Mouse (Mus musculus) Patski (cell line): Measurements from ENCODE around the gene Trf. TPM values are rescaled to one million over a fixed set of nuclear protein-coding genes. Genes with fewer than 3 reads are reported as not detected.
"Not testable (repeated sequence)": the region's sequence is repeated elsewhere in the genome, so short reads cannot be mapped to it uniquely, and the experiment has no call there.

Experiments
- ATAC-seq: fragments of 100-300 bp; one replicate; pipeline ENCODE4 v1.8.0; 2021
- CTCF ChIA-PET: fragments of 350-600 bp; sonication (Branson Sonifier 250); formaldehyde crosslinking; loops from one replicate; lab custom pipeline; 2022; ENCODE audit warnings: inconsistent platforms; lab: Charles Lee
- POLR2A ChIA-PET: fragments of 350-600 bp; sonication (Branson Sonifier 250); formaldehyde crosslinking; loops from one replicate; lab custom pipeline; 2022; ENCODE audit warnings: antibody characterized with exemption, inconsistent platforms; lab: Charles Lee
- DNase-seq: peaks from one replicate; pipeline ENCODE4 v3.0.0-alpha.2; 2011; ENCODE audit warnings: low read depth, low spot score
- H3K27me3 ChIP-seq: fragments of 371-371 bp; one replicate; pipeline ENCODE4 v1.5.1; 2021
- CTCF ChIP-seq: fragments of 100-300 bp; IDR thresholded peaks from one replicate; pipeline ENCODE4 v1.5.1; 2021
- in situ Hi-C: fragments of 300-500 bp; cut with MboI; formaldehyde crosslinking; loops from 3 replicates; pipeline ENCODE4 v1.11.1; 2018; ENCODE audit warnings: low pct_unique_long_range_greater_than_20kb, mixed read lengths
- polyA plus RNA-seq: library from polyadenylated mRNA; unstranded; gene quantifications from one replicate; pipeline ENCODE4 v1.2.3, GENCODE M21; 2021

Trf gene
- polyA plus RNA-seq, 1 experiment from 2014 or later, result not detected

DNA sequence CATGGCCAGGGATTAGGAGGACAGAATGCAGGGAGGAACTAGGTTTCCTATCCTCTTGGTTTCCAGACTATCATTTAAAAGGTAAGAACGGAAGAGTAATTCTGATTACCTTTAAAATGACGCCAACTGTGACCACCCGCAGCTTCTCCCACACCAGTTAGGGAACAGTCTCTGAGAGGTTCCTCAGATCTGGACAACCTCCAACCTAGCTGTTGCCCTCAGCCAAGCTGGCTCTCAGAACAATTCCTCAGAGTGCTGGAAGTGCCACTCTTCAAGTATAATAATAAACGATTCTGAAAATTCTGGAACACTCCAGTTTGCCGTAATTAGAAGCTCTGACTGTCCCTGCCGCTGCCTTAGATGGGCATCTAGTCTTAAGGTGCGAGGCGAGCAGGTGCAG, 44.3 kb downstream of the Trf start:
- ATAC-seq (no peak), DNase-seq (no peak)
- in situ Hi-C loops, result no loop called here
- ChIA-PET CTCF (no interaction called here), POLR2A (no interaction called here)
- no peak for TF ChIP-seq CTCF
- H3K27me3 ChIP-seq, result no peaks in the 10 kb centered on the region

- ChIA-PET CTCF (no interaction called here), POLR2A (no interaction called here)
- ATAC-seq (no peak), DNase-seq (no peak)
- in situ Hi-C loops, result no loop called here
- no peak for TF ChIP-seq CTCF
- no peaks in the 10 kb centered on the region for H3K27me3 ChIP-seq
These were observed 45.4 kb downstream of the Trf start for GRCm38 (mm10) chr9:103184855-103185254.

DNA sequence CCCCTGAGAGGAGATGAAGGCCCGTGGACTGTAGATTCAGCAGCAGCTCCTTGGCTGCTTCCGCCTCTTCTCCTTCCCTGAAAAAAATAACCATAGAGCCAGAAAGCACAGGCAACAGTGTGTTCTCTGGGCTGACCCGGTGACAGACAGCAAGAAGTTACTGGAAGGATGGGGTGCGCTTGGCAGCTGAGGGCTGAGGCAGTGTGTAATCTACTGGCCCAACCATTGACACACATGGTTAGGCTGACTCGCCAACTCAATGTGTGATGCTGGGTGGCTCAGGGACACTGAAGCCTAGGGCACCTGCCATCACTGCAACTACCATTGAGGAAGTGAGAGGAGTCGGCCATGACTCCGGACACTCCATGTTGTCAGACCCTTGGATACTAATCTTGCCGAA, 48.4 kb downstream of the Trf start:
- no peaks in the 10 kb centered on the region for H3K27me3 ChIP-seq
- ATAC-seq (no peak), DNase-seq (no peak)
- ChIA-PET POLR2A (no interaction called here), CTCF (no interaction called here)
- in situ Hi-C loops, result no loop called here
- no peak for TF ChIP-seq CTCF

GRCm38 (mm10) chr9:103180807-103181565, 49.3 kb downstream of the Trf start:
- ATAC-seq (no peak), DNase-seq (no peak)
- ChIA-PET POLR2A (no interaction called here), CTCF (no interaction called here)
- H3K27me3 ChIP-seq, result no peaks in the 10 kb centered on the region
- in situ Hi-C loops, result no loop called here
- TF ChIP-seq CTCF, result no peak

DNA sequence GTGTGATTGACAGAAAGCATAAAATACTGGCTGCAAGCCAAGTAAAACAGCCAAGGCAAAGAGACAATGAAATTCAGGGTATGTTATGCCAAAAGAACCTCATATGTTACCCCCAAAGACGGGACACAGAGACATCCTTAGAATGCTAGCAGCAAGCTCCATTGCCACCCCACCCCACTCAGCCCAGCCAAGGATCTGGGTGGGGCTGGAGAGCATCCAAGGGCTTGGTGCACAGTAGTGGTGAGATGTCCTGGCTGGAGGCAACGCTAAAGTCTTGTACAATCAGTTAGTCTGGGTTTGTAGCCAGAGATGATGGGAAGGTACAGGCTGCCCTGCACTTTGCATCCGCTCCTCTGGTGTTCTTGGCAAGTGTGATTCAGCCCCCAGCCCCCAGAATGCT, 49.9 kb downstream of the Trf start:
- no peaks in the 10 kb centered on the region for H3K27me3 ChIP-seq
- ChIA-PET POLR2A (no interaction called here), CTCF (no interaction called here)
- DNase-seq (no peak), ATAC-seq (no peak)
- in situ Hi-C loops, result no loop called here
- TF ChIP-seq CTCF, result no peak

GRCm38 (mm10) chr9:103175692-103176091, 54.6 kb downstream of the Trf start:
- ChIA-PET POLR2A (interaction anchor here (0.6 kb wide), 1 partner anchor 72 kb away, joined by 3 read pairs; no protein-coding TSS in a partner anchor), CTCF (no interaction called here)
- TF ChIP-seq CTCF, result no peak
- no peaks in the 10 kb centered on the region for H3K27me3 ChIP-seq
- ATAC-seq, result no peak
- DNase-seq, result no peak
- in situ Hi-C loops, result no loop called here

- in situ Hi-C loops, result no loop called here
- no peak for TF ChIP-seq CTCF
- ChIA-PET POLR2A (interaction anchor here (0.6 kb wide), 1 partner anchor 71 kb away, joined by 3 read pairs; no protein-coding TSS in a partner anchor), CTCF (interaction anchor here (0.7 kb wide), 1 partner anchor 15 kb away, joined by 3 read pairs; no protein-coding TSS in a partner anchor)
- H3K27me3 ChIP-seq, result no peaks in the 10 kb centered on the region
- ATAC-seq (peak; percentile 54), DNase-seq (no peak)
These were observed 55.3 kb downstream of the Trf start for GRCm38 (mm10) chr9:103174771-103175519.

DNA sequence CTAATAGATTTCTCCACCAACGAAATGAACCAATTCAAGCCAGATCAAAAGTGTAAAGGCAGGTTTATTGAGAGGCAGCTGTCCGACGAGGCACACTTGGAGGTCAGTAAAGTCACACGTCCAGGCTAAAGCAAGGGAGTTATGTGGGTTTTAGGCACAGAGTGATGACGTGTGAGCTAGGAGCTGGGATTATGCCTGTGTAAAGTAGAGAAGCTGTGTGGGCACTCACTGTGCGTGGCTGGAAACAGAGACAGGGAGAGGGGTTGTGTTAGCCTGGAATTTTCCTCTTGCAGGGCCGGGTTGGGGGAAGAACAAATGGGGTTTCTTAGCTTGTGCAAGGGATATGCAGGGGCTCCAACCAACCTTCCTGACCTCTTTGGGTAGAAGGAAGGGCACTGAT, 61.5 kb downstream of the Trf start:
- TF ChIP-seq CTCF, result no peak
- in situ Hi-C loops, result no loop called here
- H3K27me3 ChIP-seq, result no peaks in the 10 kb centered on the region
- ChIA-PET CTCF (interaction anchor here (0.9 to 1.4 kb wide), 2 partner anchors 24 to 34 kb away, joined by 3 read pairs; no protein-coding TSS in a partner anchor), POLR2A (no interaction called here)
- DNase-seq (no peak), ATAC-seq (no peak)

GRCm38 (mm10) chr9:103168046-103168445, 62.2 kb downstream of the Trf start:
- no peak for ATAC-seq
- no peak for TF ChIP-seq CTCF
- POLR2A ChIA-PET, result no interaction called here
- no peaks in the 10 kb centered on the region for H3K27me3 ChIP-seq
- CTCF ChIA-PET, result interaction anchor here (0.9 to 1.4 kb wide), 2 partner anchors 23 to 33 kb away, joined by 3 read pairs; no protein-coding TSS in a partner anchor
- in situ Hi-C loops, result no loop called here
- no peak for DNase-seq

GRCm38 (mm10) chr9:103163806-103164205, 66.4 kb downstream of the Trf start:
- POLR2A ChIA-PET, result no interaction called here
- no peak for ATAC-seq
- no peak for DNase-seq
- in situ Hi-C loops, result no loop called here
- CTCF ChIA-PET, result no interaction called here
- no peaks in the 10 kb centered on the region for H3K27me3 ChIP-seq
- no peak for TF ChIP-seq CTCF

DNA sequence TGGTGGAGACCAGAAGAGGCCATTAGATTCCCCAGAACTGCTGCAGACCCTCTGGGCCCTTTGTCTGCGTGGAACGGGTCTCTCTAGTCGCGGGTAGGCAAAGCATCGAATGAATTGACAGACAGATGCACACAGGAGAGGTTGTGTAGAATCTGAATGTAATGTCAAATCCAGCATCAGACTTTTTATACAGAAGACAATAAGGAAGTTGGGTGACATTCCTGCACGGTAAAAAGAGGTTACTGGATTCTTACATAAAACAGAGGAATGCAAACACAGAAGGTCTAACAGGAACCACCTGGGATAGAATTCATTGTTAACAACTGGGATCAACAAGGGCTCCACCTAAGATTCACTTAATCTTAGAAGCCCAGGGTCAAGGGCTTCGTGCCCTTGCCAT, 75.1 kb downstream of the Trf start:
- ATAC-seq, CTCF ChIA-PET, in situ Hi-C loops, H3K27me3 ChIP-seq, POLR2A ChIA-PET, DNase-seq: not testable (repeated sequence)
